Mouse (Mus musculus): ENCODE measurements around the gene Chp2. TPM values are rescaled to one million over a fixed set of nuclear protein-coding genes. Genes with fewer than 3 reads are reported as not detected.

Gene Chp2
- total RNA-seq (2023), result 10 to 100 TPM in 1 of 2 experiments, 1 to 10 TPM in 1; 7.5 to 14.3 TPM

DNA sequence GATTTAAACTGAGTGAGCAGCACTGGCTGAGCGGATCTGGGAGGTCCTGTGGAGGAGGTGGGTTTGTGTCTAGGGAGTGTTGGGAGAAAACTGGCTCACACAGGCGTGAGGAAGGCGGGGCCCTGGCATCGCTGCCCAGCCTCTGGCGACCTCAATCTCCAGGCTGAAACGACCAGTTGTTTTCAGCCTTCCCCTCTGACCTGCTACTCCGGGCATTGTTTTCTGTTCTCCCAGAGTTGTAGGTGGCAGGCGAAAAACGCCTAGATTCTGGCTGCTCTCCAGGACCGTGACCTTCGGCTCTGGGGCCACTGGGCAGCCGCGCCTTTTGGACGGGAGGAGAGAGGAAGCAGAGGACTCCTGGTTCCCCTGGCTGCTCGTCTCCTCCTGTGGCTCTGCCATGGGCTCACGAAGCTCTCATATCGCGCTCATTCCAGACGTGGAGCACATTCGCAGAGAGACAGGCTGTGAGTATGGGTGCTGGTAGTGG lies at the start of gene Chp2:
Chp2 (plus strand) TSS at position 182 of the 487 bp plus-strand sequence.

DNA sequence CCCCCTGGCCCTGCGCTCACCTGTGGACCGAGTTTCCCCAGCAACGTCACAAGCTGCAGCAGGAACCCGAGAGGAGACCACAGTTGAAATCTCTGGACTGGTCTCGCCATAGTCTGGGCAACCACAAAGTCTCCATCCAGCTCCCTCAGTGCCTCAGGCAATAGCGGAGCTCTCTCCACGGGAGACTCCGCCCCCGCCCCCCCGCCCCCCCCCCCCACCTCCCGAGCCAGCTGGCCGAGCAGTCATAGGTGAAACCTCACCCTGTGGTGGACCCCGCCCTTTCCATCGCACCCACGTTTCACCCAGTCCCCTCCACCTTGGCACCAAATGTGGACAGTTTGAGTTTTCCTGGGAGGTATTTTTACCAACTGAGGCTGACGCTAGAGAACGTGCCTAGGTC lies 33.3 kb upstream of the Chp2 start, which contains the start of gene Ern2:
Ern2 (minus strand) TSS at position 165 of the 400 bp plus-strand sequence.

Other genes with a start within 250 kb of the Chp2 start
- gene Cog7, start 237.8 kb upstream of the Chp2 start, total RNA-seq (2023), result 10 to 100 TPM; 18.4 to 18.5 TPM
- gene Gga2, start 198.3 kb upstream of the Chp2 start, total RNA-seq (2023), result 10 to 100 TPM; 15.7 TPM
- 10 to 100 TPM; 23.3 to 31.2 TPM for gene Ubfd1, start 152.3 kb upstream of the Chp2 start, total RNA-seq (2023)
- gene Ears2, start 152.2 kb upstream of the Chp2 start, total RNA-seq (2023), result 1 to 10 TPM; 4.0 to 5.1 TPM
- 10 to 100 TPM; 50.9 to 57.4 TPM for gene Ndufab1, start 117.6 kb upstream of the Chp2 start, total RNA-seq (2023)
- gene Palb2, start 86.5 kb upstream of the Chp2 start, total RNA-seq (2023), result 1 to 10 TPM; 6.1 to 6.6 TPM
- gene Dctn5, start 86.5 kb upstream of the Chp2 start, total RNA-seq (2023), result 10 to 100 TPM; 76.0 to 81.4 TPM
- gene Plk1, start 60.1 kb upstream of the Chp2 start, total RNA-seq (2023), result 1 to 10 TPM; 1.9 to 3.0 TPM
- gene Ern2, start 33.3 kb upstream of the Chp2 start, total RNA-seq (2023), result not detected
- gene Prkcb, start 69.3 kb downstream of the Chp2 start, total RNA-seq (2023), result 100 to 1,000 TPM; 186 to 189 TPM